Mouse (Mus musculus): ENCODE data around the gene Olfr262.
"Not testable (repeated sequence)": the region's sequence is repeated elsewhere in the genome, so short reads cannot be mapped to it uniquely, and the experiment has no call there.

The Olfr262 gene

GRCm38 (mm10) chr19:12241559-12241958, at the start of gene Olfr262:
Gene Olfr262 (minus strand): TSS chr19:12241659.
- DNase-seq: no peak

GRCm38 (mm10) chr19:12279554-12279953, 38.1 kb upstream of the Olfr262 start, which contains the start of gene Olfr1434:
Gene Olfr1434 (plus strand): TSS chr19:12279854.
- DNase-seq: no peak

- DNase-seq: no peak
Measured at GRCm38 (mm10) chr19:12260732-12261131, 19.3 kb upstream of the Olfr262 start, which contains the start of gene Olfr235. Gene Olfr235 (plus strand): TSS chr19:12261032.

DNA sequence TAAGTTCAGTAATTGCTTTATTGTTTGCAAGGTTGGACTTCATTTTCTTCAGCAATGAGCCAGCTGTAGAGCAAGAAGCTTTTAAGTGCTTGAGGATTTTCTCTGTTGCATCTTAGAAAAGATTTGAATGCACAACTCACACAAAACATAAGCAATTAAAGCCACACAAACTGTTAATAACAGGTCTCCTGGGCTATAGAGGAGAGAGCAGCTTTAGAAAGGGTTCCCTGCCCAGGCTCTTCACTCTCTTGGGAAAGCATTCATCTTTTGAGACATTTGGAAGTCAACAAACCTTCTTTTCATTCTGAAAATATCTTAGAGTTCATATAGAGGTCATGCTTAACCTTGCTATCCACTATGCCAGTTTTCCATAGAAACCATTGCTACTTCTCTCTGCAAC, 9.0 kb downstream of the Olfr262 start, which contains the start of gene Olfr1432:
Gene Olfr1432, minus strand, starts transcription at position 101 of the 400 bp plus-strand sequence.
- not testable (repeated sequence) for DNase-seq

- DNase-seq: no peak
Measured at GRCm38 (mm10) chr19:12200334-12200733, 41.1 kb downstream of the Olfr262 start, which contains the start of gene Olfr1431. Gene Olfr1431 (plus strand): TSS chr19:12200634.

DNA sequence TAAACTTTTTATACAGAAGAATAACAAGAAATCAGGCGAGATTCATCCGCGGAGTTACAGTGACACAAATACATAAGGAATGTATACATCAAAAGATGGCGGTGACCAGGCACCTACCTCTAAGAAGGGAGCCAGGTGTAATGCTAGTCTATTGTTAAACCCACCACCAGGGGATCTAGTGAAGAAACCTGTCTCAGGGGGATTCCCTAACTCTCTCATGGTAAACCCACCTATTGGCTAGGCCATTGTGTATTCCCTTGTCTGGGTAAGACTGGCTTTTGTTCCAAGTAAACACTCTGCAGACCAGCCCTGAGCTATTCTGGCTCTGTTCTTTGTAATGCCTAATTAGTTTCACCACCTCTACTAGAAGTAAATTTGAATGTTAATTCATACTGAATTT, 42.4 kb downstream of the Olfr262 start:
- DNase-seq: not testable (repeated sequence)
